8 mouse cellular contexts compared by ENCODE assay signal in genomic region chr6:93855806-93856641, GRCm38 (mm10).
A peak's percentile ranks its signal among the peaks of the same experiment; 100 is the strongest.
DNase-seq lines count a peak whose midpoint lies in the region; ATAC-seq and TF ChIP-seq lines count a peak whose summit lies in the region.

No protein-coding gene starts in this region.

- H3K36me3 ChIP-seq in stomach, embryonic 14.5 days (ENCODE audit: control insufficient read depth, insufficient read depth, low read length), result no peaks in the 10 kb centered on the region
- H3K36me3 ChIP-seq in stomach, postnatal 0 days (ENCODE audit: control insufficient read depth, insufficient read depth, low read length), result no peaks in the 10 kb centered on the region
- no peaks in the 10 kb centered on the region for H3K36me3 ChIP-seq in hindbrain, embryonic 16.5 days (ENCODE audit: control insufficient read depth, insufficient read depth, low read length)
- no peaks in the 10 kb centered on the region for H3K36me3 ChIP-seq in neural tube, embryonic 12.5 days

- DNase-seq in embryo, embryonic 10 days (ENCODE audit: low spot score), result peak; percentile 39
- DNase-seq in embryo, embryonic 9.5 days (ENCODE audit: extremely low spot score), result no peak
- DNase-seq in stomach, postnatal 0 days (ENCODE audit: low spot score), result no peak
- DNase-seq in adrenal gland, postnatal 4 days (ENCODE audit: low spot score in 2 of 2), result no peak
- DNase-seq in retina, embryonic 14.5 days (ENCODE audit: low spot score), result no peak

- H3K27ac ChIP-seq in stomach, embryonic 14.5 days (ENCODE audit: low read length), result 0 out of 2 replicates have a peak overlapping the region, but pooled peaks have one; percentile 6
- no peak overlapping the region for H3K27ac ChIP-seq in stomach, postnatal 0 days (replicated peaks)
- peak overlapping the region; percentile 52 for H3K27ac ChIP-seq in hindbrain, embryonic 16.5 days (ENCODE audit: low read depth, low read length)
- H3K27ac ChIP-seq in neural tube, embryonic 12.5 days, result 0 out of 2 replicates have a peak overlapping the region, but pooled peaks have one; percentile 6

- H3K4me3 ChIP-seq in stomach, embryonic 14.5 days (ENCODE audit: low read depth, low read length), result no peak overlapping the region
- H3K4me3 ChIP-seq in stomach, postnatal 0 days (ENCODE audit: low read depth, low read length), result no peak overlapping the region
- no peak overlapping the region for H3K4me3 ChIP-seq in hindbrain, embryonic 16.5 days (ENCODE audit: low read length)
- H3K4me3 ChIP-seq in neural tube, embryonic 12.5 days, result no peak overlapping the region

- no peak for ATAC-seq in stomach, embryonic 14.5 days (ENCODE audit: insufficient number of reproducible peaks, insufficient read depth, low FRiP score, low read depth)
- no peak for ATAC-seq in stomach, postnatal 0 days (ENCODE audit: low FRiP score, low TSS enrichment)
- ATAC-seq in hindbrain, embryonic 16.5 days, result peak; percentile 59
- ATAC-seq in neural tube, embryonic 12.5 days (ENCODE audit: low FRiP score, low read depth), result no peak

- WGBS in stomach, embryonic 14.5 days, result 37% methylated on average over 8 of the region's 8 CpGs
- 50% methylated on average over 8 of the region's 8 CpGs for WGBS in stomach, postnatal 0 days
- 25% methylated on average over 8 of the region's 8 CpGs for WGBS in hindbrain, embryonic 16.5 days
- 42% methylated on average over 8 of the region's 8 CpGs for WGBS in neural tube, embryonic 12.5 days

- no peak overlapping the region for H3K4me2 ChIP-seq in stomach, embryonic 14.5 days (replicated peaks; ENCODE audit: low read depth, low read length)
- H3K4me2 ChIP-seq in stomach, postnatal 0 days (replicated peaks; ENCODE audit: low read depth), result no peak overlapping the region
- no peak overlapping the region for H3K4me2 ChIP-seq in hindbrain, embryonic 16.5 days (ENCODE audit: low read length)
- no peak overlapping the region for H3K4me2 ChIP-seq in neural tube, embryonic 12.5 days (replicated peaks)

- no peak for TF ChIP-seq CTCF in stomach, postnatal 0 days (IDR thresholded peaks at IDR 0.05; ENCODE audit: low read depth)

- no peaks in the 10 kb centered on the region for H3K27me3 ChIP-seq in stomach, embryonic 14.5 days (ENCODE audit: control insufficient read depth, insufficient read depth, low read length)
- H3K27me3 ChIP-seq in stomach, postnatal 0 days (ENCODE audit: control insufficient read depth, insufficient read depth, low read length), result no peaks in the 10 kb centered on the region
- no peaks in the 10 kb centered on the region for H3K27me3 ChIP-seq in hindbrain, embryonic 16.5 days (replicated peaks; ENCODE audit: control insufficient read depth, insufficient read depth, low read length)
- no peaks in the 10 kb centered on the region for H3K27me3 ChIP-seq in neural tube, embryonic 12.5 days (replicated peaks)

- peaks cover 7% of the 10 kb centered on the region; the same call in 1 of the 2 replicates for H3K4me1 ChIP-seq in stomach, embryonic 14.5 days (ENCODE audit: control insufficient read depth, insufficient read depth, low read length)
- H3K4me1 ChIP-seq in stomach, postnatal 0 days (replicated peaks; ENCODE audit: control insufficient read depth, insufficient read depth), result no peaks in the 10 kb centered on the region
- peaks cover 20% of the 10 kb centered on the region for H3K4me1 ChIP-seq in hindbrain, embryonic 16.5 days (ENCODE audit: control insufficient read depth, insufficient read depth, low read depth, low read length)
- peaks cover 16% of the 10 kb centered on the region for H3K4me1 ChIP-seq in neural tube, embryonic 12.5 days

- H3K9ac ChIP-seq in stomach, embryonic 14.5 days (replicated peaks; ENCODE audit: low read depth, low read length), result no peak overlapping the region
- no peak overlapping the region for H3K9ac ChIP-seq in stomach, postnatal 0 days (ENCODE audit: low read length)
- peak overlapping the region; percentile 4; the same call in 1 of the 2 replicates for H3K9ac ChIP-seq in hindbrain, embryonic 16.5 days (ENCODE audit: low read depth, low read length)
- 0 out of 2 replicates have a peak overlapping the region, but pooled peaks have one; percentile 18 for H3K9ac ChIP-seq in neural tube, embryonic 12.5 days

- TF ChIP-seq EP300 in stomach, postnatal 0 days (optimal IDR thresholded peaks at IDR 0.05), result no peak

- no peaks in the 10 kb centered on the region for H3K9me3 ChIP-seq in stomach, embryonic 14.5 days (ENCODE audit: control insufficient read depth, low read depth, low read length)
- no peaks in the 10 kb centered on the region for H3K9me3 ChIP-seq in stomach, postnatal 0 days (ENCODE audit: control insufficient read depth, low read length)
- no peaks in the 10 kb centered on the region for H3K9me3 ChIP-seq in hindbrain, embryonic 16.5 days (ENCODE audit: control insufficient read depth, low read length)
- no peaks in the 10 kb centered on the region for H3K9me3 ChIP-seq in neural tube, embryonic 12.5 days

Comparison
In these comparisons a context has a peak if more than half of its experiments do, and no peak if none do; other contexts are left out.
1. H3K9ac ChIP-seq: peak in hindbrain, embryonic 16.5 days (single experiment) and neural tube, embryonic 12.5 days (single experiment); none in stomach, embryonic 14.5 days (single experiment) and stomach, postnatal 0 days (single experiment).